Mouse (Mus musculus) retina, postnatal 1 day (tissue): ENCODE measurements at regions not wholly inside any gene's neighbourhood (a gene's known extent, or its start where the extent isn't known, plus 50 kb on each side); places are given as distances from the start of the nearest gene placed in this dataset.

ENCODE experiments used
- DNase-seq: peaks from one replicate; pipeline ENCODE4 v3.0.0-alpha.2; 2012

DNA sequence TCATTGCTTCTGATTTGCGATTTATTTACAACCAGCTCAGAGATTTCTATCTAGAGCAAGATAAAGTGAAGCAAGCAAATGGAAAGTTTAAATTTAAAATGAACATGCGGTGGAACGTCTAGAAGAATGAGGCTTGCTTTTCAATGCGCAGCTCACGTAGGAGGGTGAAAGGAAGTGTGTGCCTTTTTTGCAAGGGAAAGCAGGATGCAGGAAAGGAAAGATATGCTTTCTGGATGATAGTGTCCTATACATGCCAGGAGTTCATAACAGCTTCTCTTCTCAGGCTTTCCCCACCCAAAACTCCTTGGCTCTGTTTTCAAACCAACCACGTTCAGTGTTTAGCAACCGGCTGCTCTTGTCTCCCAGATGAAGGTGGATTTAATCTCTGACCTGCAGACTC, 132.9 kb upstream of the Nlgn1 start:
- DNase-seq = no peak

DNA sequence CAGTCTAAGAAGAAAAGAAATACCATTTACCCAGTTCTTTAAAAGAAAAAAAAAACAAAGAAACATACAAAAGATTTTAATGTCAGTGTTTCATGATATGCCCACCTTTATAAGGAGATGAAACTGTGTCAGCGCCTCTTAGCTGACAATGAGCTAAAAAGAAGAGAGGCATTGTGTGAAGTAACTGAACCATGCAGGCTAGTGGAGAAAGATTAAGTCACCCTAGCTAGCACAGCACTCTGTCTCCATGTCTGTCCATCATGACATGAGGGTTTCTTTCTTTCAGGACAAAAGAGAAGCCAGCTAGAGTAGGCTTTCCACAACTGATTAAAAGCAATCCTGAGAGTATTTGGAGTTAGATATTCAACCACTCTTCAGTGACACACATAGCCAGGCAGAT, 122.7 kb upstream of the Nlgn1 start:
- DNase-seq = peak; percentile 67

DNA sequence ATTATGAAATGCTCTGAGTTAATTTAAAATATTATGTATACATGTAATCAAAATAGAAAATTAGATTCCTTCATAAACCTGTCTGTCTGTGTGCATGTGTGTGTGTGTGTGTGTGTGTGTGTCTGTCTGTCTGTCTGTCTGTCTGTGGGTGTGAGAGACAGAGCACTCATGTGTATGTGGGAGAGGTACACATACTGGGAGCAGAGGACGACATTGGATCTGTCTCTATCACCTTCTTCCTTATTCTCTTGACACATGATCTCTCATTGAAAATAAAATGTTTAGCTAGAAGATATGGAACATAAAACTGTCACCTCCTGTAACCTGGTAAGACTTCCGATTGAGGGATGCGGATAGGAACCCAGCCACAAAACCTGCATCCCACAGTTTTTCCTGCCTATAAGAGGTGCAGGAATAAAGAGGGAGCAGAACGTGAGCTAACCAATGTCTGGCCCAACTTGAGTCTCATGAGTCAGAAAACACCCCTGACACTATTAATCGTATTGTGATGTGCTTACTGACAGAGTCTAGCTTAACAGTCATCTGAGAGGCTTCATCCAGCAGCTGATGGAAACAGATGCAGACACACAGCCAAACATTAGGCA, 105.6 kb upstream of the Nlgn1 start:
- no peak for DNase-seq
